Mouse (Mus musculus) heart, adult 18-20 months (tissue): Measurements from ENCODE around the gene Cacng1. TPM values are rescaled to one million over a fixed set of nuclear protein-coding genes. Genes with fewer than 3 reads are reported as not detected.
A peak's percentile ranks its signal among the peaks of the same experiment; 100 is the strongest.

Experiments used
- DNase-seq, 2 experiments: peaks; one replicate each; pipeline ENCODE4 v3.0.0; 2021 to 2022; ENCODE audit warnings: mixed read lengths in 1 of 2
- long read RNA-seq, 2 experiments: library from polyadenylated mRNA; stranded (forward); transcript quantifications; one replicate each; pipeline ENCODE4 v2.0.0; 2021
- total RNA-seq, 2 experiments: library from RNA; stranded (reverse); gene quantifications; 2 replicates each; pipeline ENCODE4 v1.2.3; 2021

The Cacng1 gene
- not detected for total RNA-seq
- long read RNA-seq, experiment 1, result 0 reads
- long read RNA-seq, experiment 2, result 0 reads

GRCm38 (mm10) chr11:107716332-107716938, at the start of gene Cacng1:
Gene Cacng1 (minus strand): TSS chr11:107716522.
- no peak for DNase-seq

GRCm38 (mm10) chr11:107762688-107763460, 46.6 kb upstream of the Cacng1 start:
- no peak for DNase-seq

- peak; percentile 14 to 23 for DNase-seq
Measured at GRCm38 (mm10) chr11:107761790-107762500, 45.6 kb upstream of the Cacng1 start.

- no peak for DNase-seq
Measured at GRCm38 (mm10) chr11:107760001-107760400, 43.7 kb upstream of the Cacng1 start.

GRCm38 (mm10) chr11:107759516-107759915, 43.2 kb upstream of the Cacng1 start:
- no peak for DNase-seq

GRCm38 (mm10) chr11:107749114-107749513, 32.8 kb upstream of the Cacng1 start:
- DNase-seq, result no peak

- no peak for DNase-seq
Measured at GRCm38 (mm10) chr11:107748243-107749035, 32.1 kb upstream of the Cacng1 start.

- no peak for DNase-seq
Measured at GRCm38 (mm10) chr11:107743100-107743499, 26.8 kb upstream of the Cacng1 start.

GRCm38 (mm10) chr11:107738418-107739099, 22.2 kb upstream of the Cacng1 start:
- no peak for DNase-seq

GRCm38 (mm10) chr11:107737886-107738285, 21.6 kb upstream of the Cacng1 start:
- DNase-seq, result no peak

GRCm38 (mm10) chr11:107734133-107734532, 17.8 kb upstream of the Cacng1 start:
- peak in 1 of 2 experiments; percentile 13 for DNase-seq

- no peak for DNase-seq
Measured at GRCm38 (mm10) chr11:107731498-107731897, 15.2 kb upstream of the Cacng1 start.

- DNase-seq, result peak; percentile 49 to 73
Measured at GRCm38 (mm10) chr11:107730940-107731339, 14.6 kb upstream of the Cacng1 start.

- no peak for DNase-seq
Measured at GRCm38 (mm10) chr11:107729141-107729540, 12.8 kb upstream of the Cacng1 start.

- DNase-seq, result no peak
Measured at GRCm38 (mm10) chr11:107728073-107728863, 11.9 kb upstream of the Cacng1 start.

GRCm38 (mm10) chr11:107724603-107725002, 8.3 kb upstream of the Cacng1 start:
- DNase-seq, result no peak

- no peak for DNase-seq
Measured at GRCm38 (mm10) chr11:107721057-107721456, 4.7 kb upstream of the Cacng1 start.

GRCm38 (mm10) chr11:107720264-107721021, 4.1 kb upstream of the Cacng1 start:
- no peak for DNase-seq

GRCm38 (mm10) chr11:107714368-107714767, 2.0 kb downstream of the Cacng1 start:
- no peak for DNase-seq

GRCm38 (mm10) chr11:107710379-107710778, 5.9 kb downstream of the Cacng1 start:
- DNase-seq, result no peak
